Mouse (Mus musculus): Measurements from ENCODE around the gene Hmcn1. TPM values are rescaled to one million over a fixed set of nuclear protein-coding genes. Genes with fewer than 3 reads are reported as not detected.
A peak's percentile ranks its signal among the peaks of the same experiment; 100 is the strongest.

Gene Hmcn1
- polyA plus RNA-seq, 1 experiment from 2014 or later: 36.0 TPM

GRCm38 (mm10) chr1:150593614-150594013, 399.6 kb downstream of the Hmcn1 start:
- H3K9me3 ChIP-seq: no peaks in the 10 kb centered on the region
- peak; percentile 74 for ATAC-seq (ENCODE audit: low FRiP score, low read depth)
- H3K4me2 ChIP-seq (replicated peaks): peak overlapping the region; percentile 38
- peaks cover 21% of the 10 kb centered on the region for H3K4me1 ChIP-seq
- H3K9ac ChIP-seq: no peak overlapping the region
- H3K27me3 ChIP-seq: no peaks in the 10 kb centered on the region
- WGBS: 18% methylated on average over 13 of the region's 13 CpGs
- H3K4me3 ChIP-seq: no peak overlapping the region
- H3K36me3 ChIP-seq: peaks cover 30% of the 10 kb centered on the region
- peak overlapping the region; percentile 49; the same call in 1 of the 2 replicates for H3K27ac ChIP-seq

GRCm38 (mm10) chr1:150591253-150591652, 402.0 kb downstream of the Hmcn1 start:
- Histone ChIP-seq H3K27ac (no peak overlapping the region), H3K9me3 (no peaks in the 10 kb centered on the region), H3K27me3 (no peaks in the 10 kb centered on the region), H3K36me3 (peaks cover 30% of the 10 kb centered on the region), H3K4me3 (no peak overlapping the region), H3K4me2 (replicated peaks) (no peak overlapping the region), H3K4me1 (peaks cover 21% of the 10 kb centered on the region), H3K9ac (no peak overlapping the region)
- WGBS: 39% methylated on average over 2 of the region's 2 CpGs
- ATAC-seq (ENCODE audit: low FRiP score, low read depth): no peak

GRCm38 (mm10) chr1:150587410-150587809, 405.8 kb downstream of the Hmcn1 start:
- H3K36me3 ChIP-seq: peaks cover 58% of the 10 kb centered on the region
- H3K4me3 ChIP-seq: no peak overlapping the region

GRCm38 (mm10) chr1:150584477-150584876, 408.8 kb downstream of the Hmcn1 start:
- Histone ChIP-seq H3K27me3 (no peaks in the 10 kb centered on the region), H3K4me3 (no peak overlapping the region), H3K4me1 (no peaks in the 10 kb centered on the region), H3K4me2 (replicated peaks) (no peak overlapping the region), H3K27ac (no peak overlapping the region), H3K9me3 (no peaks in the 10 kb centered on the region), H3K9ac (no peak overlapping the region), H3K36me3 (peaks cover 67% of the 10 kb centered on the region)
- WGBS: 82% methylated on average over 2 of the region's 2 CpGs
- ATAC-seq (ENCODE audit: low FRiP score, low read depth): no peak

More at GRCm38 (mm10) chr1:150587410-150587809, 405.8 kb downstream of the Hmcn1 start:
- no peak overlapping the region for H3K4me2 ChIP-seq (replicated peaks)
- H3K9ac ChIP-seq: no peak overlapping the region
- no peak for ATAC-seq (ENCODE audit: low FRiP score, low read depth)
- no peak overlapping the region for H3K27ac ChIP-seq
- no peaks in the 10 kb centered on the region for H3K9me3 ChIP-seq
- H3K27me3 ChIP-seq: no peaks in the 10 kb centered on the region
- no peaks in the 10 kb centered on the region for H3K4me1 ChIP-seq

GRCm38 (mm10) chr1:150583734-150584133, 409.5 kb downstream of the Hmcn1 start:
- ATAC-seq (ENCODE audit: low FRiP score, low read depth): no peak
- Histone ChIP-seq H3K27ac (no peak overlapping the region), H3K4me1 (no peaks in the 10 kb centered on the region), H3K9me3 (no peaks in the 10 kb centered on the region), H3K4me2 (replicated peaks) (no peak overlapping the region), H3K4me3 (no peak overlapping the region), H3K27me3 (no peaks in the 10 kb centered on the region), H3K9ac (no peak overlapping the region), H3K36me3 (peaks cover 71% of the 10 kb centered on the region)
- WGBS: 67% methylated on average over 8 of the region's 8 CpGs

GRCm38 (mm10) chr1:150580561-150580960, 412.7 kb downstream of the Hmcn1 start:
- Histone ChIP-seq H3K9ac (no peak overlapping the region), H3K27me3 (no peaks in the 10 kb centered on the region), H3K36me3 (peaks cover 64% of the 10 kb centered on the region), H3K9me3 (no peaks in the 10 kb centered on the region), H3K27ac (no peak overlapping the region), H3K4me3 (no peak overlapping the region), H3K4me1 (no peaks in the 10 kb centered on the region), H3K4me2 (replicated peaks) (no peak overlapping the region)
- WGBS: 89% methylated on average over 7 of the region's 7 CpGs
- ATAC-seq (ENCODE audit: low FRiP score, low read depth): no peak

GRCm38 (mm10) chr1:150573407-150573806, 419.8 kb downstream of the Hmcn1 start:
- H3K36me3 ChIP-seq: peaks cover 26% of the 10 kb centered on the region
- 92% methylated on average over 8 of the region's 8 CpGs for WGBS
- H3K27ac ChIP-seq: no peak overlapping the region

GRCm38 (mm10) chr1:150570562-150571156, 422.6 kb downstream of the Hmcn1 start:
- Histone ChIP-seq H3K4me1 (peaks cover 18% of the 10 kb centered on the region), H3K4me3 (no peak overlapping the region), H3K4me2 (replicated peaks) (no peak overlapping the region), H3K27me3 (no peaks in the 10 kb centered on the region), H3K27ac (peak overlapping the region; percentile 44; the same call in 1 of the 2 replicates), H3K36me3 (peaks cover 16% of the 10 kb centered on the region), H3K9me3 (no peaks in the 10 kb centered on the region), H3K9ac (no peak overlapping the region)
- peak; percentile 48 for ATAC-seq (ENCODE audit: low FRiP score, low read depth)
- WGBS: 28% methylated on average over 4 of the region's 4 CpGs

More at GRCm38 (mm10) chr1:150573407-150573806, 419.8 kb downstream of the Hmcn1 start:
- Histone ChIP-seq H3K27me3 (no peaks in the 10 kb centered on the region), H3K4me2 (replicated peaks) (no peak overlapping the region), H3K9me3 (no peaks in the 10 kb centered on the region), H3K9ac (no peak overlapping the region), H3K4me3 (no peak overlapping the region), H3K4me1 (peaks cover 12% of the 10 kb centered on the region)
- ATAC-seq (ENCODE audit: low FRiP score, low read depth): no peak

- H3K4me1 ChIP-seq: peaks cover 18% of the 10 kb centered on the region
- ATAC-seq (ENCODE audit: low FRiP score, low read depth): no peak
- H3K9me3 ChIP-seq: no peaks in the 10 kb centered on the region
- no peak overlapping the region for H3K4me3 ChIP-seq
- peak overlapping the region; percentile 55; the same call in 1 of the 2 replicates for H3K27ac ChIP-seq
- H3K36me3 ChIP-seq: peaks cover 16% of the 10 kb centered on the region
- WGBS: 71% methylated on average over 5 of the region's 5 CpGs
- H3K27me3 ChIP-seq: no peaks in the 10 kb centered on the region
- no peak overlapping the region for H3K9ac ChIP-seq
- no peak overlapping the region for H3K4me2 ChIP-seq (replicated peaks)
Observed at GRCm38 (mm10) chr1:150569820-150570543, 423.3 kb downstream of the Hmcn1 start.

- no peaks in the 10 kb centered on the region for H3K9me3 ChIP-seq
- peaks cover 10% of the 10 kb centered on the region for H3K4me1 ChIP-seq
- H3K4me2 ChIP-seq (replicated peaks): no peak overlapping the region
- H3K9ac ChIP-seq: no peak overlapping the region
- no peak overlapping the region for H3K4me3 ChIP-seq
- peaks cover 32% of the 10 kb centered on the region for H3K36me3 ChIP-seq
- WGBS: 55% methylated on average over 4 of the region's 4 CpGs
- no peak for ATAC-seq (ENCODE audit: low FRiP score, low read depth)
- H3K27me3 ChIP-seq: no peaks in the 10 kb centered on the region
- peak overlapping the region; percentile 67; the same call in 1 of the 2 replicates for H3K27ac ChIP-seq
Observed at GRCm38 (mm10) chr1:150566287-150566686, 426.9 kb downstream of the Hmcn1 start.

- WGBS: 76% methylated on average over 3 of the region's 3 CpGs
- H3K4me3 ChIP-seq: no peak overlapping the region
- no peak overlapping the region for H3K27ac ChIP-seq
- ATAC-seq (ENCODE audit: low FRiP score, low read depth): no peak
- H3K4me2 ChIP-seq (replicated peaks): no peak overlapping the region
- H3K9me3 ChIP-seq: no peaks in the 10 kb centered on the region
- no peaks in the 10 kb centered on the region for H3K27me3 ChIP-seq
- H3K4me1 ChIP-seq: no peaks in the 10 kb centered on the region
- H3K9ac ChIP-seq: no peak overlapping the region
- peaks cover 14% of the 10 kb centered on the region for H3K36me3 ChIP-seq
Observed at GRCm38 (mm10) chr1:150556621-150557020, 436.6 kb downstream of the Hmcn1 start.

GRCm38 (mm10) chr1:150551390-150551789, 441.8 kb downstream of the Hmcn1 start:
- no peak overlapping the region for H3K4me3 ChIP-seq
- H3K27me3 ChIP-seq: no peaks in the 10 kb centered on the region
- 0 out of 2 replicates have a peak, but pooled peaks cover 9% of the 10 kb centered on the region for H3K4me1 ChIP-seq
- no peaks in the 10 kb centered on the region for H3K9me3 ChIP-seq
- peak overlapping the region; percentile 22; the same call in 1 of the 2 replicates for H3K27ac ChIP-seq
- H3K9ac ChIP-seq: no peak overlapping the region
- no peak overlapping the region for H3K4me2 ChIP-seq (replicated peaks)
- WGBS: 77% methylated on average over 1 of the region's 1 CpGs
- no peaks in the 10 kb centered on the region for H3K36me3 ChIP-seq
- ATAC-seq (ENCODE audit: low FRiP score, low read depth): no peak

All from limb, embryonic 13.5 days (tissue).